Mouse (Mus musculus) forebrain, embryonic 14.5 days (tissue): ENCODE data around the gene Hist1h3e. TPM values are rescaled to one million over a fixed set of nuclear protein-coding genes. Genes with fewer than 3 reads are reported as not detected.
"Not testable (repeated sequence)": the region's sequence is repeated elsewhere in the genome, so short reads cannot be mapped to it uniquely, and the experiment has no call there.

Experiments
- ATAC-seq: fragments of 200-750 bp; cut with Nextera tagmentation; 2 replicates; pipeline ENCODE4 v1.8.0; 2017; ENCODE audit warnings: mild to moderate bottlenecking, moderate library complexity
- DNase-seq: peaks from one replicate; pipeline ENCODE4 v3.0.0-alpha.2; 2015; ENCODE audit warnings: low spot score
- H3K27ac ChIP-seq: fragments of 300-500 bp; sonication (generic); 2 replicates; pipeline ENCODE4 v1.5.1; 2014; ENCODE audit warnings: low read depth, mild to moderate bottlenecking, control low read depth, low read length, moderate library complexity
- H3K27me3 ChIP-seq: fragments of 300-500 bp; sonication (generic); replicated peaks from 2 replicates; pipeline ENCODE4 v1.6.1; 2014; ENCODE audit warnings: low read length, control low read depth, mixed read lengths; ENCODE audit not compliant: control insufficient read depth, insufficient read depth
- H3K36me3 ChIP-seq: fragments of 300-500 bp; sonication (generic); 2 replicates; pipeline ENCODE4 v1.6.1; 2014; ENCODE audit warnings: low read length, control low read depth; ENCODE audit not compliant: control insufficient read depth, insufficient read depth
- H3K4me1 ChIP-seq: fragments of 300-500 bp; sonication (generic); 2 replicates; pipeline ENCODE4 v1.6.1; 2014; ENCODE audit warnings: antibody characterized with exemption, low read length, control low read depth; ENCODE audit not compliant: control insufficient read depth, insufficient read depth
- H3K4me2 ChIP-seq: fragments of 300-500 bp; sonication (generic); 2 replicates; pipeline ENCODE4 v1.6.1; 2014; ENCODE audit warnings: mild to moderate bottlenecking, control low read depth, low read length
- H3K4me3 ChIP-seq: fragments of 300-500 bp; sonication (generic); 2 replicates; pipeline ENCODE4 v1.5.1; 2014; ENCODE audit warnings: low read depth, low read length, control low read depth
- H3K9ac ChIP-seq: fragments of 300-500 bp; sonication (generic); 2 replicates; pipeline ENCODE4 v1.6.1; 2014; ENCODE audit warnings: mild to moderate bottlenecking, low read length, control low read depth, moderate library complexity
- H3K9me3 ChIP-seq: fragments of 300-500 bp; sonication (generic); replicated peaks from 2 replicates; pipeline ENCODE4 v1.6.1; 2016; ENCODE audit warnings: low read length, control low read depth, mixed read lengths; ENCODE audit not compliant: control insufficient read depth
- whole genome bisulfite sequencing: fragments of 180-500 bp; shearing (Covaris S2); extraction: QIAGEN DNeasy Blood & Tissue Kit; methylation state at CpG from one replicate; pipeline ENCODE4 v1.1.7; 2014; 5-methylcytosine and 5-hydroxymethylcytosine counted together
- polyA plus RNA-seq: library from polyadenylated mRNA; unstranded; fragments of >200 nt; fragmentation: Nextera tagmentation; extraction: Ambion mirVana; gene quantifications from 2 replicates; pipeline ENCODE4 v1.2.1, GENCODE M21; 2014

Gene Hist1h3e
- polyA plus RNA-seq, 1 experiment from 2014 or later: 5.7 TPM

- Histone ChIP-seq H3K4me2 (no peak overlapping the region), H3K27me3 (no peaks in the 10 kb centered on the region), H3K9me3 (no peaks in the 10 kb centered on the region), H3K9ac (no peak overlapping the region), H3K4me3 (no peak overlapping the region), H3K36me3 (no peaks in the 10 kb centered on the region), H3K27ac (no peak overlapping the region), H3K4me1 (no peaks in the 10 kb centered on the region)
- 84% methylated on average over 7 of the region's 7 CpGs for WGBS
- ATAC-seq: no peak
- DNase-seq: no peak
These were observed 33.6 kb upstream of the Hist1h3e start for GRCm38 (mm10) chr13:23595622-23596372.

- Histone ChIP-seq H3K4me3 (no peak overlapping the region), H3K36me3 (no peaks in the 10 kb centered on the region), H3K4me1 (no peaks in the 10 kb centered on the region), H3K9ac (no peak overlapping the region), H3K27ac (no peak overlapping the region), H3K27me3 (no peaks in the 10 kb centered on the region), H3K9me3 (no peaks in the 10 kb centered on the region), H3K4me2 (no peak overlapping the region)
- 77% methylated on average over 2 of the region's 2 CpGs for WGBS
- DNase-seq: no peak
- no peak for ATAC-seq
These were observed 33.0 kb upstream of the Hist1h3e start for GRCm38 (mm10) chr13:23595185-23595584.

GRCm38 (mm10) chr13:23593051-23593770 is 31.0 kb upstream of the Hist1h3e start:
- 87% methylated on average over 5 of the region's 5 CpGs for WGBS
- H3K4me3 ChIP-seq: no peak overlapping the region
- H3K9ac ChIP-seq: no peak overlapping the region
- no peak overlapping the region for H3K4me2 ChIP-seq
- H3K4me1 ChIP-seq: no peaks in the 10 kb centered on the region
- no peaks in the 10 kb centered on the region for H3K27me3 ChIP-seq
- H3K9me3 ChIP-seq: no peaks in the 10 kb centered on the region
- no peaks in the 10 kb centered on the region for H3K36me3 ChIP-seq
- DNase-seq (no peak), ATAC-seq (no peak)
- no peak overlapping the region for H3K27ac ChIP-seq

DNA sequence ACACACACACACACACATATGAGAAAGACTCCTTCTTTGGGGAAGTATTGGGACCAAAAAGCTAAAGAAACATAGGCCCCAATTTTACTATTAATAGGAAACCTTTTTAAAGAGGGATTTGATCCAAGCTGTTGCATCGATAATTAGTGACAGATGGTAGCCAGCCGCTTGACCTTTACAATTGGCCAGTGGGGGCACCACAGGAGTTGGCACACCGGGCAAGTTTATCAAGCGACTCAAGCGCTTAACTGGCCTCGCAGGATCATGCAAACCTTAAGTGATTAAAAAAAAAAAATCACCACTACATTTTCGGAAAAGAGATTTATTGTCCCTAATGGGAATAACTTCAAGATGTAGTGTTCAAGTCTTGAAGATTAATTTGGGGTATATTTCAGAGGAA is 30.4 kb upstream of the Hist1h3e start:
- Histone ChIP-seq H3K36me3 (no peaks in the 10 kb centered on the region), H3K9ac (no peak overlapping the region), H3K4me3 (no peak overlapping the region), H3K9me3 (no peaks in the 10 kb centered on the region), H3K27me3 (no peaks in the 10 kb centered on the region), H3K4me1 (no peaks in the 10 kb centered on the region), H3K4me2 (no peak overlapping the region), H3K27ac (no peak overlapping the region)
- ATAC-seq (no peak), DNase-seq (no peak)
- 91% methylated on average over 7 of the region's 7 CpGs for WGBS

DNA sequence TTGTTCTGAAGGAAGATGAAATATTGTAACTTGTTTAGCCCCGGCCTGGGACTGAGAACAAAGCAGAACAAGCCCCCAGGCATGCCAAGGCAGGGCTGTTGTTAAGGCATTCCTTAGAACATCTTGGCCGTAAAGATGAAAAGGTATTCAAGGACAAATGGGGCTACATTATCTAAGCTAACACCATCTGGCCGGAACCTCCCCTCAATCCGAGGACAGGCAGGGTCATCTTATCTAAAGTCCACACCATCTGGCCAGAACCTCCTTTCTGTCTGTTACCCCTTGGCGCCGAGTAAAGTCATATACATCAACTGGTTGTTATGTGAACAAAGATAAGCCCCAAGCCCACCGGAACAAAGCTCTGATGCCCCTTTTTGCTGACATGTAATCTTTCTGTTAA is 29.7 kb upstream of the Hist1h3e start:
- H3K4me2 ChIP-seq, DNase-seq, H3K9me3 ChIP-seq, H3K4me1 ChIP-seq, ATAC-seq, H3K27ac ChIP-seq, H3K9ac ChIP-seq, H3K27me3 ChIP-seq, H3K4me3 ChIP-seq, H3K36me3 ChIP-seq: not testable (repeated sequence)
- WGBS: 94% methylated on average over 7 of the region's 7 CpGs

DNA sequence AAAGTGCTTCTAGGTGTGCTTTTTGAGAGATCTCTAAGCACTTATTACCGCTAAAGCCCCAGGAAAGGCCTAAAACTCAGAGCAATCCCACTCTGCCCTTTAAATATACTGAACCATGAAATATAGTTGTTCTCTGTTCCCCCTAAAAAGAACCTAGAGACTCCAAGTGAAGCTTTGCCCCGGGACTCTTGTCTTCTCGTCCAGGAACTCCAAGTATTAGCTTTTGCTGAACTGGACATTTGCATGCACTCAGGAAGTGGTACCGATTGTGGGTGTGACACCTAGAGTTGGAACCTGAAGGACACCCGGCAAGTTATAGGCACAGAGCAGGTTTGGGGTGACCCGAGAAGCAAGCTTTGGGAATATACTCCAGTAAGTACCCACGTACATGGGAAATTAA is 29.0 kb upstream of the Hist1h3e start:
- Histone ChIP-seq H3K4me2 (no peak overlapping the region), H3K27me3 (no peaks in the 10 kb centered on the region), H3K9ac (no peak overlapping the region), H3K9me3 (no peaks in the 10 kb centered on the region), H3K27ac (no peak overlapping the region), H3K4me1 (peaks cover 5% of the 10 kb centered on the region; the same call in 1 of the 2 replicates), H3K4me3 (no peak overlapping the region), H3K36me3 (no peaks in the 10 kb centered on the region)
- 94% methylated on average over 7 of the region's 7 CpGs for WGBS
- ATAC-seq: no peak
- no peak for DNase-seq

DNA sequence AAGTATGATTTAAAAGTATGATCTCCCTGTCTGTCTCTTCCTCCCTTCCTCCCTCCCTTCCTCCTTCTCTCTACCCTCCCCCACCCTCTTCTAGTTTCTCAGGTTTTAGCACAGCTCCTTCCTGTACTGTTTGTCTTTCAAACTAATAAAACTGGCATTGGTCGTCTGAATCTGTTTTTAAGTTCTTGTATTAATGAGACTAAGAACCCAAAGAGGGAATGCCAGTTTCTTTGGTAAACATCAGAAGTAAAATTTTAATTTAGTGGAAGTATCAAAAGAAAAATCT is 24.7 kb upstream of the Hist1h3e start:
- Histone ChIP-seq H3K4me1 (peaks cover 24% of the 10 kb centered on the region), H3K4me3 (peak overlapping the region; percentile 42; the same call in 1 of the 2 replicates), H3K9me3 (no peaks in the 10 kb centered on the region), H3K27ac (peak overlapping the region; percentile 84), H3K4me2 (peak overlapping the region; percentile 93), H3K27me3 (no peaks in the 10 kb centered on the region), H3K9ac (peak overlapping the region; percentile 48), H3K36me3 (no peaks in the 10 kb centered on the region)
- WGBS: 5% methylated on average over 1 of the region's 1 CpGs
- ATAC-seq (no peak), DNase-seq (no peak)

DNA sequence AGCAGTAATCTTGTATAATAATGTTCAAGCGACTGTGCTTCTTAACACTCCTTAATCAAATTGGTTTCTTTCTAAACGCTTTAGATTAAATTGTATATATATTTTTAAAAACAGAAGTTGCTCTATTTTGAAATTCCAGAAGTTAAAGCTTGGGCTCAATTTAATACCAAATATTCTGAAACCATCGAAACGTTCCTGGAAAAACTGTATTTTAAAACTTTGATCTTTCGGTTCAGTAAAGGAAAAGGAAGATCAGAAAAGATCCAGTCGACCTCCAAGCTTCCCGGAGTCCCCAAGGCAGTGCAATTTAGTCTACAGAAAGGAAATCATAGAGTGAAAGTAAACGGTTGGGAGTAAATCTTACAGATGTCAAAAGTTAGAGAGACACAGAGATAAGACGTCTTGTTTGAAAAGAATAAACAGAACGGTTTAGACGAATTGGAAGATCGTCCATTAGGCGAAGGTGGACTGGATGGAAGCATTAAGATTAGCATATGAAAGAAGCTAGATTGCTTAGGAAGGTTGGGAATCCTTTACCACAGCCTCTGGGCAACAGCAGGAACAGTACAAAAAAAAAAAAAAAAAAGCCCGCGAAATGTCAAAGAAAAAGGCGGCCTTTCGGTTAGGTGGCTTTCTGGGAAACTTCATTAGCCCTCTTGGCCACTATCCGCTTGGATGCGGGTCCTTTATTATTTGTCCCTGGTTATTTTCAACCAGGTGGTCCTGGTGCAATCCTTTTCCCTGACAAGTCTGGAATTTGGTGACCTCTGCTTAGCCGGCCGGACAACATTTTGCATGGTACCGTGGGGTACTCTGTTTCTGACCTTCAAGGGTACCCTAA is 24.1 kb upstream of the Hist1h3e start:
- under 1% methylated on average over 22 of the region's 22 CpGs for WGBS
- H3K4me1 ChIP-seq: peaks cover 25% of the 10 kb centered on the region
- H3K36me3 ChIP-seq: no peaks in the 10 kb centered on the region
- H3K27ac ChIP-seq: peak overlapping the region; percentile 96
- peak overlapping the region; percentile 42 for H3K4me3 ChIP-seq
- ATAC-seq (peak; percentile 14; the same call in 1 of the 2 replicates), DNase-seq (peak; percentile 41)
- no peaks in the 10 kb centered on the region for H3K27me3 ChIP-seq
- H3K9me3 ChIP-seq: no peaks in the 10 kb centered on the region
- H3K9ac ChIP-seq: peak overlapping the region; percentile 48
- peak overlapping the region; percentile 93 for H3K4me2 ChIP-seq
